Mouse (Mus musculus) heart, embryonic 16.5 days (tissue): ENCODE measurements around the gene Slc24a3. TPM values are rescaled to one million over a fixed set of nuclear protein-coding genes. Genes with fewer than 3 reads are reported as not detected.
A peak's percentile ranks its signal among the peaks of the same experiment; 100 is the strongest.

Experiments used
- ATAC-seq: fragments of 200-750 bp; cut with Nextera tagmentation; replicated peaks from 2 replicates; pipeline ENCODE4 v1.8.0; 2017; ENCODE audit warnings: moderate number of reproducible peaks; ENCODE audit not compliant: insufficient read depth, low FRiP score; ENCODE audit errors: extremely low read depth
- H3K27ac ChIP-seq: fragments of 300-500 bp; sonication (generic); 2 replicates; pipeline ENCODE4 v1.5.1; 2014; ENCODE audit warnings: mild to moderate bottlenecking, low read length, control low read depth, moderate library complexity
- H3K27me3 ChIP-seq: fragments of 300-500 bp; sonication (generic); 2 replicates; pipeline ENCODE4 v1.6.1; 2014; ENCODE audit warnings: low read length, mixed read lengths; ENCODE audit not compliant: control insufficient read depth, insufficient read depth
- H3K36me3 ChIP-seq: fragments of 300-500 bp; sonication (generic); 2 replicates; pipeline ENCODE4 v1.6.1; 2014; ENCODE audit not compliant: control insufficient read depth, insufficient read depth
- H3K4me1 ChIP-seq: fragments of 300-500 bp; sonication (generic); 2 replicates; pipeline ENCODE4 v1.6.1; 2014; ENCODE audit warnings: low read length, mixed read lengths; ENCODE audit not compliant: control insufficient read depth, insufficient read depth
- H3K4me2 ChIP-seq: fragments of 300-500 bp; sonication (generic); 2 replicates; pipeline ENCODE4 v1.6.1; 2014; ENCODE audit warnings: low read depth, mild to moderate bottlenecking, control low read depth, low read length
- H3K4me3 ChIP-seq: fragments of 300-500 bp; sonication (generic); 2 replicates; pipeline ENCODE4 v1.5.1; 2014; ENCODE audit warnings: mild to moderate bottlenecking, control low read depth, low read length
- H3K9ac ChIP-seq: fragments of 300-500 bp; sonication (generic); 2 replicates; pipeline ENCODE4 v1.6.1; 2014; ENCODE audit warnings: low read length, control low read depth
- H3K9me3 ChIP-seq: fragments of 300-500 bp; sonication (generic); replicated peaks from 2 replicates; pipeline ENCODE4 v1.6.1; 2016; ENCODE audit warnings: low read length; ENCODE audit not compliant: control insufficient read depth
- WGBS: fragments of 180-500 bp; shearing (Covaris S2); extraction: QIAGEN DNeasy Blood & Tissue Kit; methylation state at CpG from one replicate; pipeline ENCODE4 v1.1.7; 2014; 5-methylcytosine and 5-hydroxymethylcytosine counted together
- polyA plus RNA-seq: library from polyadenylated mRNA; unstranded; fragments of >200 nt; fragmentation: Nextera tagmentation; extraction: Ambion mirVana; gene quantifications from 2 replicates; pipeline ENCODE4 v1.2.1, GENCODE M21; 2015

Gene Slc24a3
- polyA plus RNA-seq, 1 experiment from 2014 or later, result 0.83 TPM

DNA sequence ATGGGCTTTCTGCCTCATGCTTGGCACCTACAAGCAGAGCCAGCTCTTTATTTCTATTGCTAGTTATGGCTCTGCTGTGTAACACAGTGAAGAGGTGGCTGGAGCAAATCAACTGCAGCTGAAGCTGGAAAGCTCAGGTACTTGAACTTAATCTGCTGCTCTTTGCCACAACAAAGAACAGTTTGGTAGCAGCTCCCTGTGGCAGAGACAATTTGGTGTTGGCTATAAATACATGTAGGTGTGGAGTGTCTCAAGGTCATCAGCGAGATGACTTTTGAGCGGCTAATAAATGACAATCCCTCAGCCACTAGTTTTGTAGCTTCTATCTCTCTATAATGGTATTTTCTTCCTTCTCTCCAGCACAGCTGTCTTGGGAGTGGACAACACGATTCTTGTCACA lies 217.7 kb downstream of the Slc24a3 start:
- Histone ChIP-seq H3K27ac (peak overlapping the region; percentile 17), H3K9me3 (no peaks in the 10 kb centered on the region)

DNA sequence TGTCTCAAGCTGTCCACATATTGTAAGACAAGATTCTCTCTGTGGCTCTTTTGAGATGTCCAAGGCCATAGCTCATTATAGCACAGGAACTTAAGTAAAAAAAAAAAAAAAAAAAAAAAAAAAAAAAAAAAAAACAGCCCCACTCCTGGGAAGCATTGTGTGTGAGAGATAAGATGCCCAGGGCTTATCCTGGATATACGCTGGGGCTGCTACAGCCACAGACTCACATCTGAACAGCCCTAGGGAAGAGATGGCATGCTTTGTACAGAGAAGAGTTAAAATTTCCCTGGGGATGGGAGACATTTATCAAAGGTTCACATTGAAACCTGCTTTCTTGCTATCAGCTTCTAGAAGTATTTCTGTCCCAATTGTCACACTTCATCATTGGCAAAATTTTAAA lies 218.2 kb downstream of the Slc24a3 start:
- H3K4me3 ChIP-seq, result no peak overlapping the region
- H3K36me3 ChIP-seq, result no peaks in the 10 kb centered on the region
- H3K27me3 ChIP-seq, result no peaks in the 10 kb centered on the region
- no peak overlapping the region for H3K9ac ChIP-seq
- no peak overlapping the region for H3K4me2 ChIP-seq
- no peaks in the 10 kb centered on the region for H3K9me3 ChIP-seq
- no peak for ATAC-seq
- 18% methylated on average over 1 of the region's 1 CpGs for WGBS
- H3K27ac ChIP-seq, result no peak overlapping the region; the same call in 1 of the 2 replicates
- H3K4me1 ChIP-seq, result peaks cover 3% of the 10 kb centered on the region; the same call in 1 of the 2 replicates

More for the DNA sequence above, 217.7 kb downstream of the Slc24a3 start:
- Histone ChIP-seq H3K9ac (no peak overlapping the region), H3K4me2 (no peak overlapping the region), H3K4me1 (peaks cover 3% of the 10 kb centered on the region; the same call in 1 of the 2 replicates), H3K4me3 (no peak overlapping the region), H3K27me3 (no peaks in the 10 kb centered on the region), H3K36me3 (no peaks in the 10 kb centered on the region)
- ATAC-seq, result peak; percentile 60
- WGBS, result 39% methylated on average over 3 of the region's 3 CpGs

DNA sequence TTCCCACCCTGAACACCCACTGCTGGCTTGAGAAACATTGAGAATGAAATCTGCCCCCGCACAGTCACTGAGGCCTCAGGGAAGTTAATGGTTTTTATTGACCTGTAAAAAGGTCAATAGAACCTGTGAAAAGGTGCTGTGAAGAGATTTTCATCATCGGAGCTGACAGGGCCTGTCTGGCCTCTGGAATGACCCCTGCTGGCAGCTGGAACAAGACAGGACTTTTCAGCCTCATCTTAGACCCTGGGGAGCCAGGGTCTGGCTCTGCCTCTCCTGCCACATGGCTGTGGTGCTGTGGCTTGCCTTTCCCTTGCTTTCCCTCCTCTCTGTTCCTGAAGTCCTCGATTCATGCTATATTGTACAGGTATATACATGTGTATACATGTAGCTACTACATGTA lies 228.2 kb downstream of the Slc24a3 start:
- Histone ChIP-seq H3K9me3 (no peaks in the 10 kb centered on the region), H3K4me3 (no peak overlapping the region), H3K36me3 (no peaks in the 10 kb centered on the region), H3K27ac (no peak overlapping the region), H3K4me1 (peaks cover 20% of the 10 kb centered on the region), H3K9ac (no peak overlapping the region), H3K27me3 (no peaks in the 10 kb centered on the region), H3K4me2 (no peak overlapping the region)
- 60% methylated on average over 3 of the region's 3 CpGs for WGBS
- ATAC-seq, result no peak

DNA sequence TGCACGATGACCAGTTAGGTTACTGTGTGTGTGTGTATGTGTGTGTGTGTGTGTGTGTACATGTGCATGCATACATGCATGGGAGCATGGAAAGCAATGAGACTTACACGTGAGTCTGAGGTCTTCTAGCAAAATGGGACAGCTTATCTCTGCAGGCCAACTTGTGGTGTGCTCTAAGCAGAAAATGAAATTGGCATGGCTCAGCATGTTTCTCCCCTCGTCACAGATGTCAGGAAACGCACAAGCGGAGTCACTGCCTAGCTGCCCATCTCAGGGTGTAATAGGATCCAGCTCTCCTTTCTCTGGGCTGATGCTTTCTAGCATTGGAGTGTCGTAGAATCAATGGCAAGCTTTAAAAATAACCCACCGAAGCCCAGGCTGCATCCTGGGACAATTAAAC lies 229.0 kb downstream of the Slc24a3 start:
- Histone ChIP-seq H3K36me3 (no peaks in the 10 kb centered on the region), H3K27me3 (no peaks in the 10 kb centered on the region), H3K4me2 (no peak overlapping the region), H3K4me3 (no peak overlapping the region), H3K9me3 (no peaks in the 10 kb centered on the region), H3K9ac (no peak overlapping the region), H3K4me1 (peaks cover 23% of the 10 kb centered on the region), H3K27ac (peak overlapping the region; percentile 30)
- 47% methylated on average over 7 of the region's 7 CpGs for WGBS
- ATAC-seq, result no peak

DNA sequence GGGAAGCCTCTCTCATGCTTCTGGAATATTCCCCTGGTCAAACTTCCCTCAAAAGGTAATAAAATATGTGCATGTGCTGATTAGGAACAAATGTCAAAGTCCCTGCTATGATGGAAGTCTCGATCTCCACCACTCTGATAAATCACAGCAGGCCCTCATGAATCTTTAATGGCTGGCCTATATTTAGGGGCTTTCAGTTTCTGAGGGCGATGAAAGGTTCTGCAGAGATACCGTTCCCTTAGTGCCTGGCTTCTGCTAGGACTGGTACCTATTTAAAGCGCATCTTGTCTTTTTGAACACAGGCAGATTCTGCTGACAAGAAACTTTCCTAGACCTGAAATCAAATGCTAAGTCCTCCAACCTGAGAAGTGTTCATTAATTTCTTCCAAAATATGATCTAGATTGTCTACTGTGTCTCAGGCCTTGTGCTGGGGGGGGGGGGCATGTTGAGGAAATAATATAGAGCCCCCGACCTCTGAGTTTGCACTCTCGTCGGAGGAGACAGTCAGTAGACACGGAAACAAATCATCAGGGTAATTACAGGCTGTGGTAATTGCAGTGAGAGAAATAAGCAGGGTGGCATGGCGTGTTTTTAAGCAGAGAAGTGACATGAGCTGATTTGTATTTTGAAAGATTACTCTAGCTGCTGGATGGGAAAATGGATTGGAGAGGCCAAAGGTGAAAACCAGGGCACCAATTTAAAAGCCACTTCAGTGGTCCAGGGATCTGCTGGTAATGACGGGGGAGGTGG lies 230.1 kb downstream of the Slc24a3 start:
- no peaks in the 10 kb centered on the region for H3K27me3 ChIP-seq
- ATAC-seq, result 0 out of 2 replicates have a peak, but pooled peaks have one; percentile 47
- no peak overlapping the region for H3K4me2 ChIP-seq
- WGBS, result 41% methylated on average over 10 of the region's 10 CpGs
- H3K9me3 ChIP-seq, result no peaks in the 10 kb centered on the region
- no peak overlapping the region for H3K4me3 ChIP-seq
- H3K9ac ChIP-seq, result no peak overlapping the region
- H3K27ac ChIP-seq, result peak overlapping the region; percentile 74
- peaks cover 24% of the 10 kb centered on the region for H3K4me1 ChIP-seq
- no peaks in the 10 kb centered on the region for H3K36me3 ChIP-seq

DNA sequence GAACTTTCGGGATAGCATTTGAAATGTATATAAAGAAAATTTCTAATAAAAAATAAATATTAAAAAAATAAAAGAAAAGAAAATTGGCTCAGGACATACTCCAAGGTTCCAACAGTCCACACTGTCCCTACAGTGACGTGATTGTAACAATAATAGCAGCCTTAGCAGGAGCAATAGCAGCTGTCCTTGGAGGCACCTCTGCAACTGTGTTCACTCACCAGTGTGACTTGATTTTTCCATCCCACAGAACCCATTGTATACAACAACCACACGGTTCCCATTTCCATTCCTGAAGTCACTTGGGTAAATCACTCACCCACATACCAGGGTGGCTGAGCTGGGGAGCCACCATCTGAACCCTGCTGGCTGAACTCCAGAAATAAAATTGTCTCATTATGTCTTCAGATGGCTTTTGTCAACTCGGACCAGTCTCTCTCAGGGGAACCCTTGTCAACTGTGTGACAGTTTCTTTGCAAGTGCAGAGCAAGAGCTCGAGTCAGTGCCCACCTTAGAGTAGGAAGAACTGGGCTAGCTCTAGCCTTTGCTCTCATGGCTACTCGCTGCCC lies 233.8 kb downstream of the Slc24a3 start:
- Histone ChIP-seq H3K9me3 (no peaks in the 10 kb centered on the region), H3K4me1 (peaks cover 35% of the 10 kb centered on the region), H3K27me3 (no peaks in the 10 kb centered on the region), H3K4me3 (no peak overlapping the region), H3K27ac (no peak overlapping the region), H3K36me3 (no peaks in the 10 kb centered on the region), H3K9ac (no peak overlapping the region), H3K4me2 (no peak overlapping the region)
- WGBS, result 53% methylated on average over 6 of the region's 6 CpGs
- ATAC-seq, result peak; percentile 63; the same call in 1 of the 2 replicates

DNA sequence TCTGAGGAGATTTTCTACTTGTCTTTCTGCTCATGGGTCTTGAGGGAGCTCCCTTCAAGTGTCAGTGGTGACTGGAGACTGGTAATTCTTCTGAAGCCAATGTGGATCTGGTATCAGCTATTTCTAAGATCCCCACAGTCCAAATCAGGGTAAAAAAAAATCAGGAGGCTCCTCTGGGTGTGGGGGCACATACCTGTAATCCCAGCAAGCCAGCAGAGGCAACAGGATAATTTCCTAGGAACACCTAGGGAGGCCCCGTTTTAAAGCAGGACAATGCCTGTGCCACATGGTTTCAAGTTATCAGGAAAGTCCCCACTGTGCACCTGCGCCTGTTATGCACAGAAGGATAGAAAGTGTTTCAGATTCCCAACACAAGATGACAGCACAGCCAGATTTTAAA lies 234.4 kb downstream of the Slc24a3 start:
- 66% methylated on average over 2 of the region's 2 CpGs for WGBS
- Histone ChIP-seq H3K9ac (no peak overlapping the region), H3K4me2 (no peak overlapping the region), H3K27ac (0 out of 2 replicates have a peak overlapping the region, but pooled peaks have one; percentile 31), H3K9me3 (no peaks in the 10 kb centered on the region), H3K4me3 (no peak overlapping the region), H3K36me3 (no peaks in the 10 kb centered on the region), H3K27me3 (no peaks in the 10 kb centered on the region), H3K4me1 (peaks cover 36% of the 10 kb centered on the region)
- ATAC-seq, result no peak

DNA sequence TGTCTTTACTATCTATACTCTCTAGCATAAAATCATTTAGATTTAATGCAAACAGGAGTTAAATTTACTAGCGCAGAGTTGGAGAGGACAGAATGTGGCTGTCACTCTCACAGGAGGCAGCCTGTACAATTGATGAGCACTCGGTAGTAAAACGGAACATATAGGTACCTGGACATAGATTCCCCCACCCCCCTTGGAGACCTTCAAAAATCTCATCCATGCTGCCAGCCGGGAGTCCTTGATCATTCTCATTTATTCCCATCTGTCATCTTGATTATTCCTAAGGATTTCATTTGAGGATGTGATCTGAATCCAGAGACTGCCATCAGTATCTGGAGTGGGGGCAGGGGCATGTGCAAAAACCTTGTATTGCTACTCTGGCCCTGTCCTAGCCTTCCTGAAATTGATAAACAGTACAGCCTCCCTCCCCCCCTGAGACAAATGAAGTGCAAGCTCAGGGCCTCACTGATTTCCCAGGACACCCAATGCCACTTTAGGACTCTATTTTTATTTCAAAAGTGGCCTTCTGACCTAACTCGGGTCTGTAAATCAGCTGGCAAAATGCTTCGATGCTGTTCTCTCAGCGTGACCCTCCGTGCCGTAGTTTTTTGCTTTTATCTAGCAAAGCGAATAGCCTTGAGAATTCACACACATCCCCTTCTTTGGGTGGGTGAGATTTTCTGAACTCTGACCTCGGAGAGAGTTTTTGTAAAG lies 237.4 kb downstream of the Slc24a3 start:
- H3K4me1 ChIP-seq, result peaks cover 25% of the 10 kb centered on the region
- ATAC-seq, result no peak
- 49% methylated on average over 11 of the region's 11 CpGs for WGBS
- H3K4me2 ChIP-seq, result no peak overlapping the region
- H3K27me3 ChIP-seq, result no peaks in the 10 kb centered on the region
- no peaks in the 10 kb centered on the region for H3K36me3 ChIP-seq
- H3K9me3 ChIP-seq, result no peaks in the 10 kb centered on the region
- H3K4me3 ChIP-seq, result no peak overlapping the region
- H3K9ac ChIP-seq, result no peak overlapping the region
- H3K27ac ChIP-seq, result peak overlapping the region; percentile 25

DNA sequence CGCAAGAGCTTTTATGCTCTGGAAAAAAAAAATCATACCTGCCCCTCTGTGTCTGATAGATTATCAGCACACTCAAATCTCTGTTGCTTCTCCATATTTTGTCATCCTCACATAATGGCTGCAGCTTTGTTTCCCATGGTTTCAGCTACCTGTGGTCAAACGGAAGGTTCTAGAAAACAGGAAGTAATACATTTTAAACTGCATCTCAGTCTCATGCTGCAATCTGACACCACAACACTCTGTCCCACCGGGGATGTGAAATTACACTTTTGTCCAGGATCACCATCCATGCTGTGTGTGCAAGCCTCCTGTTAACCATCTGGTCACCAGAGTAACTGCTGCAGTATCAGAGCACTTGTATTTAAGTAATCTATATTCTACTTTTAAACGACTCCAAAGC lies 238.2 kb downstream of the Slc24a3 start:
- no peak for ATAC-seq
- WGBS, result 52% methylated on average over 4 of the region's 4 CpGs
- no peak overlapping the region for H3K4me3 ChIP-seq

More for the DNA sequence above, 238.2 kb downstream of the Slc24a3 start:
- H3K9me3 ChIP-seq, result no peaks in the 10 kb centered on the region
- no peaks in the 10 kb centered on the region for H3K27me3 ChIP-seq
- H3K4me2 ChIP-seq, result no peak overlapping the region
- H3K4me1 ChIP-seq, result peaks cover 25% of the 10 kb centered on the region
- no peaks in the 10 kb centered on the region for H3K36me3 ChIP-seq
- no peak overlapping the region for H3K9ac ChIP-seq
- H3K27ac ChIP-seq, result no peak overlapping the region; the same call in 1 of the 2 replicates
